Mouse (Mus musculus) liver, postnatal 0 days (tissue): ENCODE results near the gene P3h2. TPM values are rescaled to one million over a fixed set of nuclear protein-coding genes. Genes with fewer than 3 reads are reported as not detected.
A peak's percentile ranks its signal among the peaks of the same experiment; 100 is the strongest.

Source experiments
- ATAC-seq: fragments of 200-750 bp; cut with Nextera tagmentation; 2 replicates; pipeline ENCODE4 v1.8.0; 2017; ENCODE audit warnings: mild to moderate bottlenecking, moderate library complexity
- DNase-seq: peaks from one replicate; pipeline ENCODE4 v3.0.0-alpha.2; 2016
- H3K27ac ChIP-seq: fragments of 300-500 bp; sonication (generic); 2 replicates; pipeline ENCODE4 v1.5.1; 2014; ENCODE audit warnings: antibody characterized with exemption, moderate library complexity, mild to moderate bottlenecking, low read depth
- H3K27me3 ChIP-seq: fragments of 300-500 bp; sonication (generic); 2 replicates; pipeline ENCODE4 v1.6.1; 2014; ENCODE audit warnings: low read length, control low read depth, mixed read lengths; ENCODE audit not compliant: insufficient read depth
- H3K36me3 ChIP-seq: fragments of 300-500 bp; sonication (generic); replicated peaks from 2 replicates; pipeline ENCODE4 v1.6.1; 2014; ENCODE audit warnings: mild to moderate bottlenecking, control low read depth, low read length, moderate library complexity, mixed read lengths; ENCODE audit not compliant: insufficient read depth
- H3K4me1 ChIP-seq: fragments of 300-500 bp; sonication (generic); 2 replicates; pipeline ENCODE4 v1.6.1; 2014; ENCODE audit warnings: antibody characterized with exemption, mild to moderate bottlenecking, control low read depth; ENCODE audit not compliant: insufficient read depth
- H3K4me2 ChIP-seq: fragments of 300-500 bp; sonication (generic); 2 replicates; pipeline ENCODE4 v1.6.1; 2014; ENCODE audit warnings: low read depth, mild to moderate bottlenecking, low read length, moderate library complexity, mixed read lengths
- H3K4me3 ChIP-seq: fragments of 300-500 bp; sonication (generic); 2 replicates; pipeline ENCODE4 v1.5.1; 2014; ENCODE audit warnings: low read depth, low read length
- H3K9ac ChIP-seq: fragments of 300-500 bp; sonication (generic); replicated peaks from 2 replicates; pipeline ENCODE4 v1.6.1; 2014; ENCODE audit warnings: mild to moderate bottlenecking, moderate library complexity
- H3K9me3 ChIP-seq: fragments of 300-500 bp; sonication (generic); 2 replicates; pipeline ENCODE4 v1.6.1; 2016; ENCODE audit warnings: mild to moderate bottlenecking, control low read depth, low read length, mixed read lengths
- CTCF ChIP-seq: sonication (generic); IDR thresholded peaks from 2 replicates; pipeline ENCODE4 v1.5.1; 2016; ENCODE audit warnings: antibody characterized with exemption, low read depth
- EP300 ChIP-seq: IDR thresholded peaks from 2 replicates; pipeline ENCODE4 v1.6.1; 2016; ENCODE audit warnings: antibody characterized with exemption, low read depth, mild to moderate bottlenecking
- WGBS: fragments of 180-500 bp; shearing (Covaris S2); extraction: QIAGEN DNeasy Blood & Tissue Kit; methylation state at CpG from one replicate; pipeline ENCODE4 v1.1.7; 2014; ENCODE audit not compliant: insufficient replicate concordance; 5-methylcytosine and 5-hydroxymethylcytosine counted together
- polyA plus RNA-seq: library from polyadenylated mRNA; unstranded; fragments of >200 nt; fragmentation: Nextera tagmentation; extraction: Ambion mirVana; gene quantifications from 2 replicates; pipeline ENCODE4 v1.2.1, GENCODE M21; 2015

P3h2 gene
- polyA plus RNA-seq, 1 experiment from 2014 or later = 0.40 TPM

- Histone ChIP-seq H3K4me3 (no peak overlapping the region), H3K27ac (0 out of 2 replicates have a peak overlapping the region, but pooled peaks have one; percentile 12), H3K9ac (no peak overlapping the region), H3K9me3 (no peaks in the 10 kb centered on the region), H3K4me2 (no peak overlapping the region), H3K36me3 (no peaks in the 10 kb centered on the region), H3K27me3 (no peaks in the 10 kb centered on the region), H3K4me1 (no peaks in the 10 kb centered on the region)
- TF ChIP-seq EP300 = no peak
- no peak for TF ChIP-seq CTCF
- no peak for ATAC-seq
- 64% methylated on average over 3 of the region's 3 CpGs for WGBS
- DNase-seq = no peak
These were observed 52.0 kb downstream of the P3h2 start for GRCm38 (mm10) chr16:26053631-26054030.

- Histone ChIP-seq H3K4me2 (no peak overlapping the region), H3K4me1 (no peaks in the 10 kb centered on the region), H3K9me3 (no peaks in the 10 kb centered on the region), H3K4me3 (no peak overlapping the region), H3K9ac (no peak overlapping the region), H3K27ac (peak overlapping the region; percentile 37; the same call in 1 of the 2 replicates), H3K27me3 (no peaks in the 10 kb centered on the region), H3K36me3 (no peaks in the 10 kb centered on the region)
- ATAC-seq (peak; percentile 70), DNase-seq (no peak)
- no peak for TF ChIP-seq CTCF
- TF ChIP-seq EP300 = peak; percentile 56; the same call in 1 of the 2 replicates
- WGBS = 49% methylated on average over 5 of the region's 5 CpGs
These were observed 56.0 kb downstream of the P3h2 start for GRCm38 (mm10) chr16:26049393-26050087.

- no peaks in the 10 kb centered on the region for H3K9me3 ChIP-seq
- TF ChIP-seq CTCF = no peak
- TF ChIP-seq EP300 = no peak
- WGBS = 67% methylated on average over 3 of the region's 3 CpGs
These were observed 57.7 kb downstream of the P3h2 start for GRCm38 (mm10) chr16:26047870-26048269.

GRCm38 (mm10) chr16:26047396-26047795, 58.2 kb downstream of the P3h2 start:
- no peaks in the 10 kb centered on the region for H3K9me3 ChIP-seq
- H3K4me2 ChIP-seq = no peak overlapping the region
- no peak for TF ChIP-seq EP300
- no peak for TF ChIP-seq CTCF
- H3K27me3 ChIP-seq = no peaks in the 10 kb centered on the region
- H3K27ac ChIP-seq = no peak overlapping the region
- H3K9ac ChIP-seq = no peak overlapping the region
- H3K36me3 ChIP-seq = no peaks in the 10 kb centered on the region
- 77% methylated on average over 1 of the region's 1 CpGs for WGBS
- ATAC-seq (no peak), DNase-seq (no peak)
- no peak overlapping the region for H3K4me3 ChIP-seq
- no peaks in the 10 kb centered on the region for H3K4me1 ChIP-seq

More at GRCm38 (mm10) chr16:26047870-26048269, 57.7 kb downstream of the P3h2 start:
- H3K27ac ChIP-seq = no peak overlapping the region
- no peaks in the 10 kb centered on the region for H3K4me1 ChIP-seq
- ATAC-seq = no peak
- H3K9ac ChIP-seq = no peak overlapping the region
- no peak for DNase-seq
- H3K4me3 ChIP-seq = no peak overlapping the region
- H3K27me3 ChIP-seq = no peaks in the 10 kb centered on the region
- H3K36me3 ChIP-seq = no peaks in the 10 kb centered on the region
- no peak overlapping the region for H3K4me2 ChIP-seq

- no peaks in the 10 kb centered on the region for H3K27me3 ChIP-seq
- H3K36me3 ChIP-seq = no peaks in the 10 kb centered on the region
- no peak overlapping the region for H3K9ac ChIP-seq
- no peak overlapping the region for H3K4me2 ChIP-seq
- H3K4me3 ChIP-seq = no peak overlapping the region
- ATAC-seq (no peak), DNase-seq (no peak)
- H3K27ac ChIP-seq = no peak overlapping the region
- 43% methylated on average over 2 of the region's 2 CpGs for WGBS
- H3K9me3 ChIP-seq = no peaks in the 10 kb centered on the region
- TF ChIP-seq EP300 (no peak), CTCF (no peak)
- H3K4me1 ChIP-seq = no peaks in the 10 kb centered on the region
These were observed 63.7 kb downstream of the P3h2 start for GRCm38 (mm10) chr16:26041929-26042303.

- H3K4me1 ChIP-seq = no peaks in the 10 kb centered on the region
- WGBS = 32% methylated on average over 12 of the region's 12 CpGs
- H3K9me3 ChIP-seq = no peaks in the 10 kb centered on the region
- H3K4me2 ChIP-seq = peak overlapping the region; percentile 22; the same call in 1 of the 2 replicates
- no peaks in the 10 kb centered on the region for H3K36me3 ChIP-seq
- ATAC-seq (peak; percentile 65), DNase-seq (peak; percentile 13)
- H3K27me3 ChIP-seq = no peaks in the 10 kb centered on the region
- no peak overlapping the region for H3K9ac ChIP-seq
- H3K4me3 ChIP-seq = no peak overlapping the region
- TF ChIP-seq CTCF = no peak
- TF ChIP-seq EP300 = no peak
- no peak overlapping the region for H3K27ac ChIP-seq
These were observed 64.3 kb downstream of the P3h2 start for GRCm38 (mm10) chr16:26041021-26041928.
